Mouse (Mus musculus) gastrocnemius, adult 2 months (tissue): ENCODE results near the gene Dhx33. TPM values are rescaled to one million over a fixed set of nuclear protein-coding genes. Genes with fewer than 3 reads are reported as not detected.

ENCODE experiments used
- DNase-seq: peaks from one replicate; pipeline ENCODE4 v3.0.0; 2022
- H3K27ac ChIP-seq: fragments of 200-600 bp; 2 replicates; pipeline ENCODE4 v1.8.1; 2022; ENCODE audit warnings: mild to moderate bottlenecking
- H3K4me3 ChIP-seq: fragments of 200-600 bp; 2 replicates; pipeline ENCODE4 v1.8.1; 2022; ENCODE audit warnings: mild to moderate bottlenecking, moderate library complexity
- CTCF ChIP-seq: fragments of 200-600 bp; IDR thresholded peaks from 2 replicates; pipeline ENCODE4 v1.8.1; 2022; ENCODE audit warnings: antibody characterized with exemption, mild to moderate bottlenecking, moderate library complexity
- intact Hi-C: fragments of 180-260 bp; cut with DNase I; formaldehyde crosslinking; loops from one replicate; pipeline ENCODE4 v1.15.1; 2025
- total RNA-seq, 2 experiments: library from RNA; stranded (reverse); gene quantifications; 2 replicates each; pipeline ENCODE4 v1.2.3; 2021

The Dhx33 gene
- total RNA-seq, 2 experiments from 2014 or later = 8.4 to 10.3 TPM

- intact Hi-C loops = no loop called here
- DNase-seq = no peak
- Histone ChIP-seq H3K27ac (no peak overlapping the region), H3K4me3 (no peak overlapping the region)
- no peak for TF ChIP-seq CTCF
Measured at GRCm38 (mm10) chr11:70977293-70977692, 26.9 kb downstream of the Dhx33 start.

- intact Hi-C loops = no loop called here
- no peak overlapping the region for H3K27ac ChIP-seq
- no peak for TF ChIP-seq CTCF
- no peak for DNase-seq
- H3K4me3 ChIP-seq = no peak overlapping the region
Measured at GRCm38 (mm10) chr11:70975193-70975592, 29.0 kb downstream of the Dhx33 start.

GRCm38 (mm10) chr11:70973947-70974346 lies 30.3 kb downstream of the Dhx33 start:
- TF ChIP-seq CTCF = peak; percentile 28; the same call in 1 of the 2 replicates
- intact Hi-C loops = no loop called here
- H3K4me3 ChIP-seq = no peak overlapping the region
- no peak for DNase-seq
- H3K27ac ChIP-seq = no peak overlapping the region

- intact Hi-C loops = no loop called here
Measured at GRCm38 (mm10) chr11:70972586-70972985, 31.7 kb downstream of the Dhx33 start.

GRCm38 (mm10) chr11:70970560-70971540 lies 33.4 kb downstream of the Dhx33 start:
- DNase-seq = no peak
- Histone ChIP-seq H3K4me3 (peak overlapping the region; percentile 79), H3K27ac (peak overlapping the region; percentile 94)
- 0 out of 2 replicates have a peak, but pooled peaks have one; percentile 4 for TF ChIP-seq CTCF
- intact Hi-C loops = no loop called here

More at GRCm38 (mm10) chr11:70972586-70972985, 31.7 kb downstream of the Dhx33 start:
- no peak for DNase-seq
- Histone ChIP-seq H3K4me3 (no peak overlapping the region), H3K27ac (no peak overlapping the region)
- TF ChIP-seq CTCF = no peak

DNA sequence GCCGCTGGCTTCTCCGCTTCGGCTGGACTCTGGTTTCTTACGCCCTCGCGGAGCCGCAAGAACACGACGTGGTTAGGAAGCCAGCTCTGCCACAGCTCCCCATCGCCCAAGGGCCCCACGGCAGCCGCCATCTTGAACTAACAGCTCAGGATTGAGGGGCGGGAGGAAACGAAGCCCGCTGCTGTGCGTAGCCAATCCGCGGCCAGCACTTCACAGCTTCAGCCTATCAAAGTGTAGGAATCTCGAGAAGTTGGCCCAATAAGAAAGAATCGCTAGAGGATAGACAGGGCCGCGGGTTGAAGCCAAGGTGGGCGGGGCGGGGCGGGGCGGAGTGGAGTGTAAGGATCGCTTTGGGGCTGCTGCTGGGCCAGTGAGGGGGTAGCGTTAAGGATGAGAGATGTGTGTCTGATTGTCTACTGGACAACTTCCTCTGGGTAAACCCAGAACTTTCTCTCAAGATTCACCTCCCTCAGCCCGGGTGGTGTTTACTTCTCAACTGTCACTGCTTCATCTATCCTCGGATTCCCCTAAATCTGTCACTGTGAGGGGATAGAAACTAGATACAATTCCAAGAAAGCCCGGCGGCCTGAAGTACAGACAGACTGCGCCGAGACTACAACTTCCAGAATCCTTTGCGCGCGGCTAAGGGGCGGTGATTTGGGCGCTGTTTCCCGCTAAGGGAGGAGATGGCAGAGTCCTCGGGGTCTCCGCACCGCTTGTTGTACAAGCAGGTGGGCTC lies 34.2 kb downstream of the Dhx33 start, which contains the start of the genes Nup88 and Rpain:
TSS of gene Nup88 (minus strand) at position 153 of the 739 bp plus-strand sequence.
TSS of gene Rpain (plus strand) at position 393 of the 739 bp plus-strand sequence.
- peak; percentile 94 for DNase-seq
- TF ChIP-seq CTCF = no peak
- Histone ChIP-seq H3K27ac (peak within 1 kb of the TSS; percentile 94), H3K4me3 (peak within 1 kb of the TSS; percentile 79)
- intact Hi-C loops = no loop called here

DNA sequence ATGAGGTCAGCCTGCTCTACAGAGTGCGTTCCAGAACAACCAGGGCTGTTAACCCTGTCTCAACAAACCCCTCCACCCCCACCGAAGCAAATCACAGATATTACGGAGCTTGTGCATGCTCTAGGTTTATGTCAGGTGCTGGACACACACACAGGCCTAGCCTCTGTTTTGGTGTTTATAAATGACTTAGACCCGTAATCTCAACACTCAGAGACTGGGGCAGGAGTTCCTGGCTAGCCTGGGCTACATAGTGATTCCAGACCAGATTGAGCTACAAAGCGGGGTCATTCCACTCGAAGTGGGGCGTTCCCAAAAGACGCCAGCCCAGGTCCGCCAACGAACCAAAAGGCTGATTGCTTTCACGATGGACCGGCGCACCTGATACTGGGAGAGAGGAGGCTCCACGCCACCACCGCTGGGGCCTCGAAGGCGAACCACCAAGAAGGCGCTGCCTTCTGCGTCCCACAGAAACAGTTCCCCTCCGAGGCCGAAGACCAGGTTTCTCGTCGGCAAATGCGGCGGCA lies 34.9 kb downstream of the Dhx33 start:
- peak overlapping the region; percentile 94 for H3K27ac ChIP-seq
- no peak for TF ChIP-seq CTCF
- DNase-seq = no peak
- H3K4me3 ChIP-seq = peak overlapping the region; percentile 79
- intact Hi-C loops = no loop called here

- H3K4me3 ChIP-seq = no peak overlapping the region
- TF ChIP-seq CTCF = no peak
- no peak for DNase-seq
- H3K27ac ChIP-seq = no peak overlapping the region
- intact Hi-C loops = no loop called here
Measured at GRCm38 (mm10) chr11:70964222-70964907, 39.9 kb downstream of the Dhx33 start.

- no peak overlapping the region for H3K27ac ChIP-seq
- no peak overlapping the region for H3K4me3 ChIP-seq
- no peak for DNase-seq
- intact Hi-C loops = no loop called here
- no peak for TF ChIP-seq CTCF
Measured at GRCm38 (mm10) chr11:70960786-70961554, 43.3 kb downstream of the Dhx33 start.

DNA sequence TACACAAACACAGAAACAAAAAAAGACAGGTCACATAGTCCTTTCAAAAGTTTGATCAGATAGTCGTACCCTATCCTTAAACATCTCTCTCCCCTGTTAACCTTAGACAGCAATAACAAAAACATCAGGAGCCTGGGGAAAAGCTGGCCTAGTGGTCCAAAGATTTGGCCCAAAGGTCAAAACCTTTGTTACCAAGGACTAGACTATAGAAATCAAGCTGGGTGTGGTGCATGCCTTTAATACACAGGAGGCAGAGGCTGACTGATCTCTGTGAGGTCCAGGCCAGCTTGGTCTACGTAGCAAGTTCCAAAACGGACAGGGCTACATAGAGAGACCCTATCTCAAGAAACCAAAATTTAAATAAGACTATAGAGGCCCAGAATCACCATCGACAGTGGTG lies 49.5 kb downstream of the Dhx33 start:
- no peak for TF ChIP-seq CTCF
- intact Hi-C loops = no loop called here

More for the DNA sequence above, 49.5 kb downstream of the Dhx33 start:
- no peak overlapping the region for H3K27ac ChIP-seq
- H3K4me3 ChIP-seq = no peak overlapping the region
- DNase-seq = no peak
